Mouse (Mus musculus): ENCODE data around the gene Ifit1bl2.
"Not testable (repeated sequence)": the region's sequence is repeated elsewhere in the genome, so short reads cannot be mapped to it uniquely, and the experiment has no call there.

- not testable (repeated sequence) for TF ChIP-seq POLR2A (IDR thresholded peaks at IDR 0.05; ENCODE audit: borderline replicate concordance, control insufficient read depth, low read depth, low read length); CTCF (IDR thresholded peaks at IDR 0.05; ENCODE audit: control insufficient read depth, insufficient read depth, low read length)
Observed at GRCm38 (mm10) chr19:34582696-34583095, 57.8 kb downstream of the Ifit1bl2 start.
